Mouse (Mus musculus): Measurements from ENCODE around the gene B4galt4. TPM values are rescaled to one million over a fixed set of nuclear protein-coding genes. Genes with fewer than 3 reads are reported as not detected.
A peak's percentile ranks its signal among the peaks of the same experiment; 100 is the strongest.
"Not testable (repeated sequence)": the region's sequence is repeated elsewhere in the genome, so short reads cannot be mapped to it uniquely, and the experiment has no call there.

The B4galt4 gene
- polyA plus RNA-seq, 1 experiment from 2014 or later: 26.8 TPM

GRCm38 (mm10) chr16:38705531-38706281, 36.4 kb upstream of the B4galt4 start:
- Histone ChIP-seq H3K9ac (ENCODE audit: low read length) (no peak overlapping the region), H3K4me3 (ENCODE audit: low read depth, low read length) (no peak overlapping the region), H3K4me1 (ENCODE audit: control insufficient read depth, insufficient read depth, low read length) (no peaks in the 10 kb centered on the region; the same call in 1 of the 2 replicates), H3K27me3 (ENCODE audit: control insufficient read depth, insufficient read depth, low read length) (no peaks in the 10 kb centered on the region), H3K9me3 (ENCODE audit: control insufficient read depth, low read length) (no peaks in the 10 kb centered on the region), H3K27ac (replicated peaks; ENCODE audit: low read depth, low read length) (no peak overlapping the region), H3K36me3 (ENCODE audit: control insufficient read depth, insufficient read depth, low read length) (no peaks in the 10 kb centered on the region), H3K4me2 (ENCODE audit: low read depth, severe bottlenecking) (no peak overlapping the region)
- ATAC-seq (ENCODE audit: insufficient number of reproducible peaks, low FRiP score, low TSS enrichment, low read depth) (no peak), DNase-seq (ENCODE audit: low spot score) (no peak)
- WGBS: 80% methylated on average over 9 of the region's 9 CpGs

DNA sequence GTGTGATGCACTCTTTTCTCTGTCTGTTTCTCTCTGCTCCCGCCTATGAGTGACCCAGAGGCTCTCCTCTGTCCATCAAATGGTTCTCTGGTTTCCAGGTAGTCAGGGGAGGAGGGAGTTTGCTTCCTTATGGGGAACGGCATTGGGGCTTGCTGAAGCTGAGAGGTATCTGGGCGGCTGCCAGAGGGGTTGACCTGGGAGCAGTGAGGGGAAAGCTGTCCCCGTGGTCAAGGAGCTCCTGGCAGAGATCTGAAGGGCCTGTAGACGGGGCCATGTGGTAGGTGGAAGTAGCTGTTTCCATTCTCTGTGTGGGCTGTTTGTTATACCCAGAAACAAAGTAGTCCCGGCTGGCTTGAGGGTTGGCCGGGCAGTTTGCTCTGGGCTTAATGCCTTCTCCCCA, 35.3 kb upstream of the B4galt4 start:
- 76% methylated on average over 7 of the region's 7 CpGs for WGBS
- Histone ChIP-seq H3K4me1 (ENCODE audit: control insufficient read depth, insufficient read depth, low read length) (no peaks in the 10 kb centered on the region; the same call in 1 of the 2 replicates), H3K9ac (ENCODE audit: low read length) (no peak overlapping the region), H3K27me3 (ENCODE audit: control insufficient read depth, insufficient read depth, low read length) (no peaks in the 10 kb centered on the region), H3K9me3 (ENCODE audit: control insufficient read depth, low read length) (no peaks in the 10 kb centered on the region), H3K36me3 (ENCODE audit: control insufficient read depth, insufficient read depth, low read length) (no peaks in the 10 kb centered on the region), H3K27ac (replicated peaks; ENCODE audit: low read depth, low read length) (no peak overlapping the region), H3K4me3 (ENCODE audit: low read depth, low read length) (no peak overlapping the region), H3K4me2 (ENCODE audit: low read depth, severe bottlenecking) (no peak overlapping the region)
- DNase-seq (ENCODE audit: low spot score) (no peak), ATAC-seq (ENCODE audit: insufficient number of reproducible peaks, low FRiP score, low TSS enrichment, low read depth) (no peak)

DNA sequence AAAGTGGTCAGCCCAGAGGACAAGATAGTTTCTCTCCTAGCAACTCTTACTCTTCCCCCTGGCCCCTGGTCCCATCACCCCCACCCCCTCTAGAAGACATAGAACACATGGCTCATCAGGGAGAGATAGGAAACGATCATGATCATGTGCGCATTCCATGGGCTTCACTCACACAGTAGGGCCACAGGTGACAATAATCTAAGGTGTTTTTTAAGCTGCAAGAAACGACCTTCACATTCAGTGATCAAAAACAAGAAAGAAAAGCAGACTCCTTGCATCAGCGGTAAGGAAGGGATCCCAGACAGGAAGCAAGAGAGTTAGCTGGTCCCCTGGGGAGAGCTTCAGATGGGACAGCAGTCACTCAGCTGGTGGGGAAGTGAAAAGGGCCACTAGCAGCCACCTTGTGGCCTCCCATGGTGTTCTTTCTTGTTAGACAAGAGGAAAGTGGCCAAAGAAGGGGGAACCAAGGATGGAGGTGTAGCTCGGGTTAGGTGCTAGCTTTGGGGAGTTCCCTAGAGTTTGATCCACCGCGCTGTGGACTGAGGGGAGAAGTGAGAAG, 33.0 kb upstream of the B4galt4 start:
- Histone ChIP-seq H3K9me3 (ENCODE audit: control insufficient read depth, low read length) (no peaks in the 10 kb centered on the region), H3K4me1 (ENCODE audit: control insufficient read depth, insufficient read depth, low read length) (no peaks in the 10 kb centered on the region), H3K4me2 (ENCODE audit: low read depth, severe bottlenecking) (no peak overlapping the region), H3K27me3 (ENCODE audit: control insufficient read depth, insufficient read depth, low read length) (no peaks in the 10 kb centered on the region), H3K27ac (replicated peaks; ENCODE audit: low read depth, low read length) (no peak overlapping the region), H3K9ac (ENCODE audit: low read length) (no peak overlapping the region), H3K4me3 (ENCODE audit: low read depth, low read length) (no peak overlapping the region), H3K36me3 (ENCODE audit: control insufficient read depth, insufficient read depth, low read length) (no peaks in the 10 kb centered on the region)
- 65% methylated on average over 7 of the region's 7 CpGs for WGBS
- DNase-seq (ENCODE audit: low spot score) (no peak), ATAC-seq (ENCODE audit: insufficient number of reproducible peaks, low FRiP score, low TSS enrichment, low read depth) (no peak)

DNA sequence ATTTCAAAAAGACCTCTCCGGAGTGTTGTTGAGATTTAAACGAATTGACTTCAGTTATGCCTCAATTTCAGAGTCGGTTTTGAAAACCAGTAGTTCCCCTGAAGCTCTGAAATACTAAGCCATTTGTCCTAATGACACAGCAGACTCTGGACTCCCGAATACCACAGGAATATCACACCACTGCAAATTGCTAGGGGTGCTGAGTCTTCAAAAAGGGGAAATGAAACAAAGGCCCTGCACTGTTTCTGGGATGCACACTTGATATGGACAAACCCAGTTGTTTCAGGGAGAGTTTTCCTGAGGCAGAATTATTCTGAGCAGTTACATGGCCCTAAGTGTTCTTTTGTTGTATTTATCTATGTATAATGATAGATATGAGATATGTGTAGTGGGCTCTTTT, 30.8 kb upstream of the B4galt4 start:
- H3K9ac ChIP-seq (ENCODE audit: low read length): no peak overlapping the region
- H3K4me3 ChIP-seq (ENCODE audit: low read depth, low read length): no peak overlapping the region
- no peaks in the 10 kb centered on the region for H3K27me3 ChIP-seq (ENCODE audit: control insufficient read depth, insufficient read depth, low read length)
- no peaks in the 10 kb centered on the region for H3K9me3 ChIP-seq (ENCODE audit: control insufficient read depth, low read length)
- 59% methylated on average over 4 of the region's 4 CpGs for WGBS
- H3K36me3 ChIP-seq (ENCODE audit: control insufficient read depth, insufficient read depth, low read length): no peaks in the 10 kb centered on the region
- H3K4me2 ChIP-seq (ENCODE audit: low read depth, severe bottlenecking): peak overlapping the region; percentile 75; the same call in 1 of the 2 replicates
- DNase-seq (ENCODE audit: low spot score) (no peak), ATAC-seq (ENCODE audit: insufficient number of reproducible peaks, low FRiP score, low TSS enrichment, low read depth) (no peak)
- no peak overlapping the region for H3K27ac ChIP-seq (replicated peaks; ENCODE audit: low read depth, low read length)
- no peaks in the 10 kb centered on the region for H3K4me1 ChIP-seq (ENCODE audit: control insufficient read depth, insufficient read depth, low read length)

- H3K9ac ChIP-seq (ENCODE audit: low read length): no peak overlapping the region; the same call in 1 of the 2 replicates
- peak; percentile 49 for DNase-seq (ENCODE audit: low spot score)
- peak overlapping the region; percentile 53 for H3K4me3 ChIP-seq (ENCODE audit: low read depth, low read length)
- H3K4me1 ChIP-seq (ENCODE audit: control insufficient read depth, insufficient read depth, low read length): no peaks in the 10 kb centered on the region
- H3K9me3 ChIP-seq (ENCODE audit: control insufficient read depth, low read length): no peaks in the 10 kb centered on the region
- ATAC-seq (ENCODE audit: insufficient number of reproducible peaks, low FRiP score, low TSS enrichment, low read depth): peak; percentile 26; the same call in 1 of the 2 replicates
- no peaks in the 10 kb centered on the region for H3K36me3 ChIP-seq (ENCODE audit: control insufficient read depth, insufficient read depth, low read length)
- WGBS: 7% methylated on average over 12 of the region's 12 CpGs
- no peaks in the 10 kb centered on the region for H3K27me3 ChIP-seq (ENCODE audit: control insufficient read depth, insufficient read depth, low read length)
- peak overlapping the region; percentile 75 for H3K4me2 ChIP-seq (ENCODE audit: low read depth, severe bottlenecking)
- H3K27ac ChIP-seq (replicated peaks; ENCODE audit: low read depth, low read length): peak overlapping the region; percentile 84; the same call in 1 of the 2 replicates
Observed at GRCm38 (mm10) chr16:38712105-38712504, 30.0 kb upstream of the B4galt4 start.

GRCm38 (mm10) chr16:38712581-38713403, 29.3 kb upstream of the B4galt4 start, which contains the start of gene Arhgap31:
TSS of gene Arhgap31 (minus strand) at chr16:38713274.
- Histone ChIP-seq H3K27ac (replicated peaks; ENCODE audit: low read depth, low read length) (peak within 1 kb of the TSS; percentile 84), H3K4me1 (ENCODE audit: control insufficient read depth, insufficient read depth, low read length) (no peaks in the 10 kb centered on the region), H3K9me3 (ENCODE audit: control insufficient read depth, low read length) (no peaks in the 10 kb centered on the region), H3K9ac (ENCODE audit: low read length) (peak within 1 kb of the TSS; percentile 78), H3K27me3 (ENCODE audit: control insufficient read depth, insufficient read depth, low read length) (no peaks in the 10 kb centered on the region), H3K4me2 (ENCODE audit: low read depth, severe bottlenecking) (peak within 1 kb of the TSS; percentile 75), H3K36me3 (ENCODE audit: control insufficient read depth, insufficient read depth, low read length) (no peaks in the 10 kb centered on the region), H3K4me3 (ENCODE audit: low read depth, low read length) (peak within 1 kb of the TSS; percentile 53)
- peak; percentile 85 for ATAC-seq (ENCODE audit: insufficient number of reproducible peaks, low FRiP score, low TSS enrichment, low read depth)
- WGBS: under 1% methylated on average over 73 of the region's 74 CpGs
- DNase-seq (ENCODE audit: low spot score): peak; percentile 82

DNA sequence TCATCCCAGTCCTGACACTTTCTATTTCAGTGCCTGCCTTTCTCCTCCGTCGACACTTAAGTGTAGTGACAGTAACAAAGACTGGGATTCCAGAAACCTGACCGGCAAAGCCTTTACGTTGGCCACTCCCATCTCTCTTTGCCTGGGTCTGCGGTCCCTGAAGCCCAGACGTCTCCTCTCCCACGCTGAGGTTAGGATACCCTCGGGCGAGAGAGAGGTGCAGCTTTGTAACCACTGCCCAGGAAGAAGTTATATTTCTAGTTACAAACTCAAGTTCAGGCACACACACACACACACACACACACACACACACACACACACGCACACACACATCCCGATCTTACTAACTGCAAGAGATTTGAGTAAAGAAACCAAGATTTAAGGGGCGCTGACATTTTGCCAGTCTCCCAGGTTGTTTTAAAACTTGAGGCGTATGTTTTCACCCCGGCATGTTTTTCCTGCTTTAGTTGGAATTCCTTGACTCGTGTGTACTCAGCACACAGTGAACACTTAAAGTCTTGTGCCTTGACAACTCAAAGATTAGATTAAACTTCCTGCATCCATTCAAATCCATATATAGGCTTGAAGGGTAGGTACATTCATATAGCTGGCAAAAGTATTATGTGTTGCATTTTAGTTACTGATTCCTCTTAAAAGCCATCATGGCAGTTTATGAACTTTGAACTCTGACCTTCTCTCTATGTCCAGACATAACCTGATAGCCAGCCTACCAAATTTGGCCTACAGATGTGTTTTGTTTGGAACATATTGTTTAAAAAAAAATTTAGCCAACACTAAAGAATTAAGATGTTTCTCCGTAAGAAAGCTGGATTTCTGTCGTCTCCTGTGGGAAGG, 28.4 kb upstream of the B4galt4 start:
- no peaks in the 10 kb centered on the region for H3K4me1 ChIP-seq (ENCODE audit: control insufficient read depth, insufficient read depth, low read length)
- no peaks in the 10 kb centered on the region for H3K27me3 ChIP-seq (ENCODE audit: control insufficient read depth, insufficient read depth, low read length)
- H3K36me3 ChIP-seq (ENCODE audit: control insufficient read depth, insufficient read depth, low read length): no peaks in the 10 kb centered on the region
- peak overlapping the region; percentile 53 for H3K4me3 ChIP-seq (ENCODE audit: low read depth, low read length)
- ATAC-seq (ENCODE audit: insufficient number of reproducible peaks, low FRiP score, low TSS enrichment, low read depth) (peak; percentile 61; the same call in 1 of the 2 replicates), DNase-seq (ENCODE audit: low spot score) (no peak)
- 19% methylated on average over 17 of the region's 17 CpGs for WGBS
- H3K9ac ChIP-seq (ENCODE audit: low read length): peak overlapping the region; percentile 78
- H3K27ac ChIP-seq (replicated peaks; ENCODE audit: low read depth, low read length): peak overlapping the region; percentile 84
- H3K4me2 ChIP-seq (ENCODE audit: low read depth, severe bottlenecking): peak overlapping the region; percentile 75
- no peaks in the 10 kb centered on the region for H3K9me3 ChIP-seq (ENCODE audit: control insufficient read depth, low read length)

DNA sequence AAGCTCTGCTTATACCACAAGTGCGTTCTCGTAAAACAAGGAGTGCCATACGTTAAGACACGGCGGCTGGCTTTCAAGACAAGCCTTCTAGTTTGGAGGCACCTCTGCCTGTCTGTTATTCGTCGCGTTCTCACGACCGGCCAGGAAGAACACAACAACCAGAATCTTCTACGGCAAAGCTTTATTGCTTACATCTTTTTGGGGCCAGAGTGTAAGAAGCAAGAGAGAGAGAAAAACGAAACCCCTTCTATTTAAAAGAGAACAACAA, 27.9 kb upstream of the B4galt4 start:
- not testable (repeated sequence) for H3K27ac ChIP-seq (replicated peaks; ENCODE audit: low read depth, low read length); H3K9ac ChIP-seq (ENCODE audit: low read length); H3K27me3 ChIP-seq (ENCODE audit: control insufficient read depth, insufficient read depth, low read length); H3K36me3 ChIP-seq (ENCODE audit: control insufficient read depth, insufficient read depth, low read length); H3K4me3 ChIP-seq (ENCODE audit: low read depth, low read length); H3K9me3 ChIP-seq (ENCODE audit: control insufficient read depth, low read length); ATAC-seq (ENCODE audit: insufficient number of reproducible peaks, low FRiP score, low TSS enrichment, low read depth); H3K4me1 ChIP-seq (ENCODE audit: control insufficient read depth, insufficient read depth, low read length)
- WGBS: 51% methylated on average over 11 of the region's 12 CpGs
- 0 out of 2 replicates have a peak overlapping the region, but pooled peaks have one; percentile 12 for H3K4me2 ChIP-seq (ENCODE audit: low read depth, severe bottlenecking)
- DNase-seq (ENCODE audit: low spot score): peak; percentile 24

Measured in limb, embryonic 11.5 days (tissue).